Mouse (Mus musculus): Measurements from ENCODE around the gene Olfr1350. TPM values are rescaled to one million over a fixed set of nuclear protein-coding genes. Genes with fewer than 3 reads are reported as not detected.

Gene Olfr1350
- polyA plus RNA-seq, 1 experiment from 2014 or later: not detected

Other genes with a start within 250 kb of the Olfr1350 start
- 2.8 and 2.9 TPM in 2 replicates for gene Zfp583, start 233.6 kb upstream of the Olfr1350 start, polyA plus RNA-seq (2015; fragmentation: Nextera tagmentation; extraction: Ambion mirVana)
- 0.95 and 1.3 TPM in 2 replicates for gene Gm3854, start 221.1 kb upstream of the Olfr1350 start, polyA plus RNA-seq (2015; fragmentation: Nextera tagmentation; extraction: Ambion mirVana)
- gene Zfp78, start 201.6 kb upstream of the Olfr1350 start, polyA plus RNA-seq (2015; fragmentation: Nextera tagmentation; extraction: Ambion mirVana): 1.6 and 2.1 TPM in 2 replicates
- 6.1 and 7.6 TPM in 2 replicates for gene Zfp28, start 181.5 kb upstream of the Olfr1350 start, polyA plus RNA-seq (2015; fragmentation: Nextera tagmentation; extraction: Ambion mirVana)
- gene Smim17, start 166.1 kb upstream of the Olfr1350 start, polyA plus RNA-seq (2015; fragmentation: Nextera tagmentation; extraction: Ambion mirVana): 0.11 and 0.39 TPM in 2 replicates
- gene Gm20715, start 154.6 kb upstream of the Olfr1350 start, polyA plus RNA-seq (2015; fragmentation: Nextera tagmentation; extraction: Ambion mirVana): not detected in 2 replicates
- gene Olfr1344, start 126.2 kb upstream of the Olfr1350 start, polyA plus RNA-seq (2015; fragmentation: Nextera tagmentation; extraction: Ambion mirVana): not detected in 2 replicates
- not detected in 2 replicates for gene Olfr1336, start 108.7 kb upstream of the Olfr1350 start, polyA plus RNA-seq (2015; fragmentation: Nextera tagmentation; extraction: Ambion mirVana)
- not detected in 2 replicates for gene Olfr1346, start 97.7 kb upstream of the Olfr1350 start, polyA plus RNA-seq (2015; fragmentation: Nextera tagmentation; extraction: Ambion mirVana)
- gene Olfr5, start 77.9 kb upstream of the Olfr1350 start, polyA plus RNA-seq (2015; fragmentation: Nextera tagmentation; extraction: Ambion mirVana): not detected in 2 replicates
- not detected in 2 replicates for gene Olfr1347, start 65.1 kb upstream of the Olfr1350 start, polyA plus RNA-seq (2015; fragmentation: Nextera tagmentation; extraction: Ambion mirVana)
- not detected in 2 replicates for gene Olfr1348, start 56.1 kb upstream of the Olfr1350 start, polyA plus RNA-seq (2015; fragmentation: Nextera tagmentation; extraction: Ambion mirVana)
- not detected in 2 replicates for gene Olfr1349, start 41.9 kb upstream of the Olfr1350 start, polyA plus RNA-seq (2015; fragmentation: Nextera tagmentation; extraction: Ambion mirVana)
- 3.0 TPM in 2 replicates for gene Zim1, start 131.6 kb downstream of the Olfr1350 start, polyA plus RNA-seq (2015; fragmentation: Nextera tagmentation; extraction: Ambion mirVana)
- 58.6 and 63.3 TPM in 2 replicates for gene Peg3, start 165.6 kb downstream of the Olfr1350 start, polyA plus RNA-seq (2015; fragmentation: Nextera tagmentation; extraction: Ambion mirVana)
- 2.6 and 3.5 TPM in 2 replicates for gene Usp29, start 165.7 kb downstream of the Olfr1350 start, polyA plus RNA-seq (2015; fragmentation: Nextera tagmentation; extraction: Ambion mirVana)

Measured in intestine, embryonic 16.5 days (tissue).